14 mouse cellular contexts compared by ENCODE assay signal in the genomic region with DNA sequence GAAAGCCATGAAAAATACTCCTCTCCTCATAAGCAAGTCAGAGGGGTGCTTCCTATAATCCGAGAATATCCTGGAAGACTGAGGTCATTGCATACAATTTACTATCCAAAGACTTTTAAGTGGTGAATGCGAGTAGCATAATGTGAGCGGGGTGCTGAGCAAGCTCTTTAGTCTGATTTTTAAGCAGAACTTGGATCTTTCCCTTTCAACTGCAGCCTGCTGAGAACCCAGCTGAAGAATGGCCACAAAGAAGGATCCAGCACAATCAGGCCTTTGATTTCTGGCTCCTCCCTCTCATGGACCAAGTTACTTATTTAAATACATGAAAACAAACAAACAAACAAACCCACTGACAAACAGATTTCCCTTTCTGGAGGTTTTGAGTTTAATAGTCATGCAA. TPM values are rescaled to one million over a fixed set of nuclear protein-coding genes. Genes with fewer than 3 reads are reported as not detected.
DNase-seq lines count a peak whose midpoint lies in the region; ATAC-seq and TF ChIP-seq lines count a peak whose summit lies in the region.
"Had no signal": no experiment of that assay in that cellular context is flagged by ENCODE, and none has a peak within 500 bp of the region (broad histone marks: within the 10 kb centered on the region; RNA-seq: fewer than 3 reads in every experiment).

No protein-coding gene starts in this region.

- peak overlapping the region; percentile 60; the same call in 1 of the 2 replicates for H3K4me2 ChIP-seq in forebrain, embryonic 12.5 days
- H3K4me2 ChIP-seq in hindbrain, embryonic 12.5 days (replicated peaks): peak overlapping the region; percentile 54
- peak overlapping the region; percentile 56 for H3K4me2 ChIP-seq in neural tube, embryonic 13.5 days
- no peak overlapping the region for H3K4me2 ChIP-seq in stomach, postnatal 0 days (replicated peaks; ENCODE audit: low read depth)

- H3K9me3 ChIP-seq in forebrain, embryonic 12.5 days: 0 out of 2 replicates have a peak, but pooled peaks cover 5% of the 10 kb centered on the region
- H3K9me3 ChIP-seq in hindbrain, embryonic 12.5 days (replicated peaks): no peaks in the 10 kb centered on the region
- peaks cover 2% of the 10 kb centered on the region; the same call in 1 of the 2 replicates for H3K9me3 ChIP-seq in neural tube, embryonic 13.5 days
- H3K9me3 ChIP-seq in stomach, postnatal 0 days (ENCODE audit: control insufficient read depth, low read length): no peaks in the 10 kb centered on the region

- intact Hi-C loops in left cerebral cortex, adult 2 months (cut with DNase I): loop anchor here (1.0 to 5.0 kb wide), 3 partner anchors 57 to 333 kb away; partner anchors contain the start of genes Lysmd2 and Tmod2

- peak overlapping the region; percentile 74 for H3K4me3 ChIP-seq in left cerebral cortex, adult 2 months
- no peak overlapping the region for H3K4me3 ChIP-seq in forebrain, embryonic 12.5 days (replicated peaks)
- H3K4me3 ChIP-seq in hindbrain, embryonic 12.5 days: no peak overlapping the region
- H3K4me3 ChIP-seq in neural tube, embryonic 13.5 days: peak overlapping the region; percentile 75
- no peak overlapping the region for H3K4me3 ChIP-seq in stomach, postnatal 0 days (ENCODE audit: low read depth, low read length)

- no peaks in the 10 kb centered on the region for H3K27me3 ChIP-seq in forebrain, embryonic 12.5 days
- H3K27me3 ChIP-seq in hindbrain, embryonic 12.5 days: no peaks in the 10 kb centered on the region
- H3K27me3 ChIP-seq in neural tube, embryonic 13.5 days: no peaks in the 10 kb centered on the region
- no peaks in the 10 kb centered on the region for H3K27me3 ChIP-seq in stomach, postnatal 0 days (ENCODE audit: control insufficient read depth, insufficient read depth, low read length)

- H3K36me3 ChIP-seq in forebrain, embryonic 12.5 days (replicated peaks): 0 out of 2 replicates have a peak, but pooled peaks cover 8% of the 10 kb centered on the region
- H3K36me3 ChIP-seq in hindbrain, embryonic 12.5 days: peaks cover 6% of the 10 kb centered on the region
- peaks cover 13% of the 10 kb centered on the region for H3K36me3 ChIP-seq in neural tube, embryonic 13.5 days
- no peaks in the 10 kb centered on the region for H3K36me3 ChIP-seq in stomach, postnatal 0 days (ENCODE audit: control insufficient read depth, insufficient read depth, low read length)
- H3K36me3 ChIP-seq: limb, embryonic 13.5 days had no signal

- no peak for ATAC-seq in forebrain, embryonic 12.5 days (ENCODE audit: low FRiP score)
- ATAC-seq in hindbrain, embryonic 12.5 days (ENCODE audit: low FRiP score): no peak
- no peak for ATAC-seq in neural tube, embryonic 13.5 days (ENCODE audit: low read depth)
- no peak for ATAC-seq in stomach, postnatal 0 days (ENCODE audit: low FRiP score, low TSS enrichment)

- TF ChIP-seq EP300 in stomach, postnatal 0 days (optimal IDR thresholded peaks at IDR 0.05): no peak

- DNase-seq in left cerebral cortex, adult 2 months (ENCODE audit: extremely low spot score in 1 of 2, low spot score in 2 of 2): no peak
- DNase-seq in left cerebral cortex, adult 8-10 months (ENCODE audit: low spot score in 2 of 2): no peak
- DNase-seq in stomach, postnatal 0 days (ENCODE audit: low spot score): no peak
- DNase-seq in kidney, postnatal 10 days: no peak
- DNase-seq: adrenal gland, postnatal 36 days; embryo, embryonic 11 days; gastrocnemius, postnatal 14 days; kidney, postnatal 25 days; lung, embryonic 14.5 days had no signal

- 43% methylated on average over 3 of the region's 3 CpGs for WGBS in forebrain, embryonic 12.5 days
- 63% methylated on average over 3 of the region's 3 CpGs for WGBS in hindbrain, embryonic 12.5 days
- 53% methylated on average over 3 of the region's 3 CpGs for WGBS in neural tube, embryonic 13.5 days
- 71% methylated on average over 3 of the region's 3 CpGs for WGBS in stomach, postnatal 0 days

- no peak for TF ChIP-seq CTCF in left cerebral cortex, adult 2 months (IDR thresholded peaks at IDR 0.05)
- TF ChIP-seq CTCF in stomach, postnatal 0 days (IDR thresholded peaks at IDR 0.05; ENCODE audit: low read depth): no peak

- H3K4me1 ChIP-seq in forebrain, embryonic 12.5 days: 0 out of 2 replicates have a peak, but pooled peaks cover 8% of the 10 kb centered on the region
- H3K4me1 ChIP-seq in hindbrain, embryonic 12.5 days: peaks cover 5% of the 10 kb centered on the region
- H3K4me1 ChIP-seq in neural tube, embryonic 13.5 days (replicated peaks): peaks cover 28% of the 10 kb centered on the region
- H3K4me1 ChIP-seq in stomach, postnatal 0 days (replicated peaks; ENCODE audit: control insufficient read depth, insufficient read depth): no peaks in the 10 kb centered on the region
- H3K4me1 ChIP-seq: limb, embryonic 13.5 days had no signal

- H3K9ac ChIP-seq in forebrain, embryonic 12.5 days: no peak overlapping the region
- no peak overlapping the region for H3K9ac ChIP-seq in hindbrain, embryonic 12.5 days
- peak overlapping the region; percentile 89 for H3K9ac ChIP-seq in neural tube, embryonic 13.5 days
- no peak overlapping the region for H3K9ac ChIP-seq in stomach, postnatal 0 days (ENCODE audit: low read length)
- H3K9ac ChIP-seq: limb, embryonic 13.5 days; lung, embryonic 14.5 days had no signal

- peak overlapping the region; percentile 89 for H3K27ac ChIP-seq in left cerebral cortex, adult 2 months
- no peak overlapping the region for H3K27ac ChIP-seq in forebrain, embryonic 12.5 days
- H3K27ac ChIP-seq in hindbrain, embryonic 12.5 days: peak overlapping the region; percentile 88
- peak overlapping the region; percentile 94; the same call in 1 of the 2 replicates for H3K27ac ChIP-seq in neural tube, embryonic 13.5 days (replicated peaks)
- no peak overlapping the region for H3K27ac ChIP-seq in stomach, postnatal 0 days (replicated peaks)
- H3K27ac ChIP-seq: limb, embryonic 13.5 days had no signal

RNA-seq across cellular contexts. Expression of gene Scg3, which starts 0.9 kb away (rescaled TPM):
- 100 to 1,000 TPM; 268 to 282 TPM for total RNA-seq in left cerebral cortex, adult 2 months (2021)
- 100 to 1,000 TPM; 280 to 302 (median 285) TPM for total RNA-seq in left cerebral cortex, adult 8-10 months (2022)
- polyA plus RNA-seq in forebrain, embryonic 12.5 days (2016; fragmentation: Nextera tagmentation; extraction: Ambion mirVana): 65.0 and 81.2 TPM in 2 replicates
- 84.0 and 94.2 TPM in 2 replicates for polyA plus RNA-seq in hindbrain, embryonic 12.5 days (2016; fragmentation: Nextera tagmentation; extraction: Ambion mirVana)
- 132 and 137 TPM in 2 replicates for polyA plus RNA-seq in neural tube, embryonic 13.5 days (2015; fragmentation: Nextera tagmentation; extraction: Ambion mirVana)
- polyA plus RNA-seq in stomach, postnatal 0 days (2015; fragmentation: Nextera tagmentation; extraction: Ambion mirVana): 5.1 and 5.6 TPM in 2 replicates
- polyA plus RNA-seq: spleen, adult 2 months had no signal

RNA-seq across cellular contexts. Expression of gene Lysmd2, which starts 59.2 kb away (rescaled TPM):
- total RNA-seq in left cerebral cortex, adult 2 months (2021): 10 to 100 TPM; 61.4 to 69.1 TPM
- 10 to 100 TPM; 50.8 to 57.7 (median 55.5) TPM for total RNA-seq in left cerebral cortex, adult 8-10 months (2022)
- polyA plus RNA-seq in forebrain, embryonic 12.5 days (2016; fragmentation: Nextera tagmentation; extraction: Ambion mirVana): 13.8 and 15.5 TPM in 2 replicates
- 21.2 and 24.2 TPM in 2 replicates for polyA plus RNA-seq in hindbrain, embryonic 12.5 days (2016; fragmentation: Nextera tagmentation; extraction: Ambion mirVana)
- 26.9 and 27.0 TPM in 2 replicates for polyA plus RNA-seq in neural tube, embryonic 13.5 days (2015; fragmentation: Nextera tagmentation; extraction: Ambion mirVana)
- 30.3 and 32.2 TPM in 2 replicates for polyA plus RNA-seq in stomach, postnatal 0 days (2015; fragmentation: Nextera tagmentation; extraction: Ambion mirVana)

Comparison
In these comparisons a context has a peak if more than half of its experiments do, and no peak if none do; other contexts are left out.
1. H3K27ac ChIP-seq: peak in left cerebral cortex, adult 2 months (single experiment), hindbrain, embryonic 12.5 days (single experiment) and neural tube, embryonic 13.5 days (single experiment); none in forebrain, embryonic 12.5 days (single experiment) and stomach, postnatal 0 days (single experiment).
2. H3K4me3 ChIP-seq: peak in left cerebral cortex, adult 2 months (single experiment) and neural tube, embryonic 13.5 days (single experiment); none in forebrain, embryonic 12.5 days (single experiment), hindbrain, embryonic 12.5 days (single experiment) and stomach, postnatal 0 days (single experiment).